ENCODE assay signal across 8 mouse cellular contexts in the genomic region with DNA sequence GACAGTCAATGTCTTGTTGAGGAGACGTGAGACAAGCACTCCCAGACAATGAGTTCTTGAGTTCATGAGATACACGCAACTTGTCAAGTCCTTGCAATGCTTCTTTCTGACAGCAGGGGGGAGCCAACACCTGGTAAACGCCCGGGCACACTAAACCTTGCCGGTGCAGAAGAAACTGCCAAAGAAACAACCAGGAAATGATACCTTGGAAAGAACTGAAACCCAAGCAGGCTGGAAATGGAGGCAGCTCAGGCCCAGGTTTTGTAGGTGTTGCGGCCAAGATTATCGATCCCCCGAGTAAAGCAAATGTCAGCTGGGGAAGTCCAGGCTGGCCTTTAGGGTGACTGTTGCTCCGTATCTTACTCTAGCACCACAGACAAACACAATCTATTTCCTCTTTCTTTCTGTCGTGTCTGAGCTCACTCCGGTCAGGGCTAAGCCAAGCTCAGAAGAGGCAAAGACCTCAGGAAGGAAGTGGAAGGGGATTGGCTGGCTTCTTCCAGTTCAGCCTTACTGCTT. TPM values are rescaled to one million over a fixed set of nuclear protein-coding genes. Genes with fewer than 3 reads are reported as not detected.
DNase-seq lines count a peak whose midpoint lies in the region; ATAC-seq and TF ChIP-seq lines count a peak whose summit lies in the region.

No protein-coding gene starts in this region.

- peak; percentile 64 to 70 (median 67) for TF ChIP-seq CTCF in MEL (IDR thresholded peaks at IDR 0.05 in 2 of 3, conservative IDR thresholded peaks at IDR 0.05 in 1 of 3; ENCODE audit: control insufficient read depth in 1 of 3, insufficient read depth in 1 of 3, low read depth in 2 of 3, low read length in 3 of 3, poor library complexity in 1 of 3, severe bottlenecking in 1 of 3)
- peak; percentile 96 for TF ChIP-seq CTCF in lung, postnatal 0 days (IDR thresholded peaks at IDR 0.05)

- H3K79me2 ChIP-seq in MEL (ENCODE audit: control insufficient read depth, insufficient read depth, low read length, poor library complexity): no peaks in the 10 kb centered on the region

- no peaks in the 10 kb centered on the region for H3K9me3 ChIP-seq in MEL (replicated peaks; ENCODE audit: insufficient read depth, low read length)
- H3K9me3 ChIP-seq in forebrain, embryonic 16.5 days (ENCODE audit: control insufficient read depth, low read length): no peaks in the 10 kb centered on the region
- H3K9me3 ChIP-seq in lung, postnatal 0 days (ENCODE audit: low read length): no peaks in the 10 kb centered on the region

- H3K4me2 ChIP-seq in forebrain, embryonic 16.5 days (ENCODE audit: low read length): no peak overlapping the region
- peak overlapping the region; percentile 50 for H3K4me2 ChIP-seq in lung, postnatal 0 days (replicated peaks; ENCODE audit: low read depth, low read length)

- peak overlapping the region; percentile 57 for H3K9ac ChIP-seq in MEL (ENCODE audit: control insufficient read depth, low read depth, low read length, poor library complexity, severe bottlenecking)
- no peak overlapping the region for H3K9ac ChIP-seq in forebrain, embryonic 16.5 days (replicated peaks; ENCODE audit: low read depth, low read length)
- H3K9ac ChIP-seq in lung, postnatal 0 days (replicated peaks; ENCODE audit: low read depth): 0 out of 2 replicates have a peak overlapping the region, but pooled peaks have one; percentile 0

- peak overlapping the region; percentile 69 for H3K27ac ChIP-seq in MEL (ENCODE audit: control insufficient read depth, low read depth, low read length)
- no peak overlapping the region for H3K27ac ChIP-seq in forebrain, embryonic 16.5 days (ENCODE audit: low read length)
- H3K27ac ChIP-seq in lung, postnatal 0 days (ENCODE audit: low read length): peak overlapping the region; percentile 34

- peak; percentile 84 for DNase-seq in MEL (ENCODE audit: low read depth, low spot score)
- peak; percentile 62 for DNase-seq in cerebellum, adult 11-12 months
- peak; percentile 83 to 87 for DNase-seq in heart, postnatal 36 days
- DNase-seq in layer of hippocampus, adult 8-10 months (ENCODE audit: low spot score in 2 of 2): peak; percentile 59 to 80
- peak; percentile 92 for DNase-seq in lung, postnatal 0 days (ENCODE audit: low spot score)
- DNase-seq in ovary, postnatal 10 days (ENCODE audit: low spot score): peak; percentile 60
- DNase-seq in thymus, postnatal 10 days (ENCODE audit: low spot score in 2 of 2): peak; percentile 84 to 92

- H3K4me1 ChIP-seq in MEL (ENCODE audit: control insufficient read depth in 1 of 2, insufficient read depth in 2 of 2, low read length in 2 of 2): peaks cover 0 to 3% of the 10 kb centered on the region in 2 experiments; a peak in 1 of 4 replicates
- no peaks in the 10 kb centered on the region for H3K4me1 ChIP-seq in forebrain, embryonic 16.5 days (replicated peaks; ENCODE audit: control insufficient read depth, insufficient read depth, low read length)
- no peaks in the 10 kb centered on the region for H3K4me1 ChIP-seq in lung, postnatal 0 days (ENCODE audit: insufficient read depth, low read depth, low read length)

- H3K27me3 ChIP-seq in MEL (ENCODE audit: control insufficient read depth in 1 of 2, insufficient read depth in 2 of 2, low read length in 2 of 2): no peaks in the 10 kb centered on the region
- no peaks in the 10 kb centered on the region for H3K27me3 ChIP-seq in forebrain, embryonic 16.5 days (replicated peaks; ENCODE audit: control insufficient read depth, insufficient read depth, low read length)
- no peaks in the 10 kb centered on the region for H3K27me3 ChIP-seq in lung, postnatal 0 days (replicated peaks; ENCODE audit: insufficient read depth, low read length)

- TF ChIP-seq RAD21 in MEL (IDR thresholded peaks at IDR 0.05; ENCODE audit: low read depth, low read length): peak; percentile 66

- intact Hi-C loops in heart, postnatal 36 days (cut with DNase I): loop anchor here (1.0 to 5.0 kb wide), 2 partner anchors 89 to 457 kb away; partner anchors contain the start of gene Bcas2

- peak overlapping the region; percentile 56 to 59 for H3K4me3 ChIP-seq in MEL (ENCODE audit: control insufficient read depth in 1 of 2, insufficient read depth in 1 of 2, low read depth in 2 of 2, low read length in 2 of 2)
- no peak overlapping the region for H3K4me3 ChIP-seq in forebrain, embryonic 16.5 days (replicated peaks; ENCODE audit: low read length)
- H3K4me3 ChIP-seq in lung, postnatal 0 days (ENCODE audit: low read depth, low read length): peak overlapping the region; percentile 24

- TF ChIP-seq POLR2A in MEL (IDR thresholded peaks at IDR 0.05; ENCODE audit: control insufficient read depth in 1 of 2, insufficient read depth in 1 of 2, low read depth in 1 of 2, low read length in 2 of 2, poor library complexity in 1 of 2): peak in 1 of 2 experiments; percentile 33; a peak in 1 of 4 replicates

- peaks cover 0 to 3% of the 10 kb centered on the region in 2 experiments; a peak in 1 of 4 replicates for H3K36me3 ChIP-seq in MEL (ENCODE audit: control insufficient read depth in 1 of 2, insufficient read depth in 2 of 2, low read length in 2 of 2)
- no peaks in the 10 kb centered on the region for H3K36me3 ChIP-seq in forebrain, embryonic 16.5 days (ENCODE audit: control insufficient read depth, insufficient read depth)
- no peaks in the 10 kb centered on the region for H3K36me3 ChIP-seq in lung, postnatal 0 days (ENCODE audit: insufficient read depth, low read length)

- peak; percentile 76 for ATAC-seq in forebrain, embryonic 16.5 days
- peak; percentile 90 for ATAC-seq in lung, postnatal 0 days

- peak; percentile 19 to 32; a peak in 1 of 4 replicates for TF ChIP-seq EP300 in MEL (IDR thresholded peaks at IDR 0.05; ENCODE audit: low read depth in 1 of 2, low read length in 2 of 2)
- TF ChIP-seq EP300 in lung, postnatal 0 days (IDR thresholded peaks at IDR 0.05): 0 out of 2 replicates have a peak, but pooled peaks have one; percentile 54

- whole genome bisulfite sequencing in forebrain, embryonic 16.5 days: 38% methylated on average over 11 of the region's 11 CpGs
- 17% methylated on average over 11 of the region's 11 CpGs for WGBS in lung, postnatal 0 days

TF ChIP-seq in MEL, 35 proteins besides CTCF, POLR2A, EP300 and RAD21:
- TF ChIP-seq SIN3A (IDR thresholded peaks at IDR 0.05; ENCODE audit: low read length) (peak; percentile 49), E2F4 (IDR thresholded peaks at IDR 0.05; ENCODE audit: borderline replicate concordance, low read depth, low read length) (no peak), SMC3 (IDR thresholded peaks at IDR 0.05; ENCODE audit: low read depth, low read length) (peak; percentile 62), ZC3H11A (IDR thresholded peaks at IDR 0.05; ENCODE audit: low read depth, low read length) (peak; percentile 40), NRF1 (IDR thresholded peaks at IDR 0.05; ENCODE audit: insufficient read depth, low read depth, low read length, poor library complexity, severe bottlenecking) (no peak), MYC (IDR thresholded peaks at IDR 0.05; ENCODE audit: low read depth, low read length) (0 out of 2 replicates have a peak, but pooled peaks have one; percentile 27), POLR2AphosphoS5 (IDR thresholded peaks at IDR 0.05; ENCODE audit: borderline replicate concordance, low read depth, low read length) (no peak), ELF1 (IDR thresholded peaks at IDR 0.05; ENCODE audit: low read depth, low read length) (no peak; the same call in 1 of the 2 replicates), POLR2AphosphoS2 (IDR thresholded peaks at IDR 0.05; ENCODE audit: low read length) (no peak), TBP (IDR thresholded peaks at IDR 0.05; ENCODE audit: low read depth, low read length) (0 out of 2 replicates have a peak, but pooled peaks have one; percentile 40), TAL1 (IDR thresholded peaks at IDR 0.05; ENCODE audit: low read length) (no peak)

RNA-seq across cellular contexts. Expression of gene Tspan2, which starts 19.2 kb away (rescaled TPM):
- total RNA-seq in MEL (2012; rRNA removed): not detected in 2 replicates
- polyA plus RNA-seq in MEL (2012; ENCODE audit: insufficient read depth in 1 of 2, insufficient read length in 2 of 2, low read depth in 1 of 2, low replicate concordance in 2 of 2, missing spikeins in 1 of 2): not detected
- polyA plus RNA-seq in forebrain, embryonic 16.5 days (2015; fragmentation: Nextera tagmentation; extraction: Ambion mirVana): 9.1 and 9.4 TPM in 2 replicates
- 10 to 100 TPM; 13.2 to 15.0 TPM for total RNA-seq in heart, postnatal 36 days (2021)
- 10 to 100 TPM; 58.8 to 84.9 (median 66.0) TPM for total RNA-seq in layer of hippocampus, adult 8-10 months (2022)
- 72.7 and 86.9 TPM in 2 replicates for polyA plus RNA-seq in lung, postnatal 0 days (2015; fragmentation: Nextera tagmentation; extraction: Ambion mirVana)

Comparison
In these comparisons a context has a peak if more than half of its experiments do, and no peak if none do; other contexts are left out.
1. RNA of gene Tspan2, which starts 19.2 kb away (total RNA-seq): 58.8 to 84.9 TPM in layer of hippocampus, adult 8-10 months and 13.2 to 15.0 TPM in heart, postnatal 36 days; not detected in MEL; every median in the first group is over 10 times any median in the second.
2. Peak in every context shown above with its lines, with median percentiles within 50 percentile points of each other: DNase-seq.